Mouse (Mus musculus): ENCODE measurements around the gene Baiap2. TPM values are rescaled to one million over a fixed set of nuclear protein-coding genes. Genes with fewer than 3 reads are reported as not detected.
A peak's percentile ranks its signal among the peaks of the same experiment; 100 is the strongest.

The Baiap2 gene
- polyA plus RNA-seq, 1 experiment from 2014 or later, result 21.3 TPM

DNA sequence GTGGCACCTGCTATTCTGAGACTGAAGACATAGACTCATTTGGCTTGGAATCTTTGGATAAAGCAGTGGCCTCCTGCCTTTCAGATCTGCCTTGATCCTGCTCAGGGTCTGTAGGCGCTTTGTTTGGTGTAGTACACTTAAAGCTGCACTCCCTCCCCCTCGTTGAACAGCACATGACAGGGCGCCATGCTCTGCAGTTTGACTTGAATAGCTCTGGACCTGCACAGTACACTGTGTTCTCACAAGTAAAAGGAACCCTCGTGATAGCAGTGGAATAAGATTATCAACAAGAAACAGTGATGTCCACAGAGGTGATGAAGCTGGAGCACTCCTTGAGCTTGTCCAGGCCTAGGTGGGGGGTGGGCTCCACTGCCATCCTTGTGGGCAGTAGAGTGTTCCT lies 17.2 kb downstream of the Baiap2 start:
- Histone ChIP-seq H3K4me3 (ENCODE audit: low read depth, low read length) (no peak overlapping the region), H3K9me3 (ENCODE audit: low read length) (no peaks in the 10 kb centered on the region), H3K27ac (ENCODE audit: low read depth) (no peak overlapping the region), H3K27me3 (ENCODE audit: insufficient read depth, low read length) (no peaks in the 10 kb centered on the region), H3K9ac (replicated peaks) (no peak overlapping the region), H3K4me2 (ENCODE audit: low read depth, low read length) (no peak overlapping the region), H3K36me3 (replicated peaks; ENCODE audit: insufficient read depth, low read length) (peaks cover 31% of the 10 kb centered on the region), H3K4me1 (ENCODE audit: insufficient read depth) (peaks cover 20% of the 10 kb centered on the region)
- no peak for ATAC-seq
- 68% methylated on average over 4 of the region's 4 CpGs for WGBS (ENCODE audit: insufficient replicate concordance)
- TF ChIP-seq EP300 (IDR thresholded peaks at IDR 0.05; ENCODE audit: low read depth), result no peak
- no peak for TF ChIP-seq CTCF (IDR thresholded peaks at IDR 0.05; ENCODE audit: low read depth)
- DNase-seq, result no peak

DNA sequence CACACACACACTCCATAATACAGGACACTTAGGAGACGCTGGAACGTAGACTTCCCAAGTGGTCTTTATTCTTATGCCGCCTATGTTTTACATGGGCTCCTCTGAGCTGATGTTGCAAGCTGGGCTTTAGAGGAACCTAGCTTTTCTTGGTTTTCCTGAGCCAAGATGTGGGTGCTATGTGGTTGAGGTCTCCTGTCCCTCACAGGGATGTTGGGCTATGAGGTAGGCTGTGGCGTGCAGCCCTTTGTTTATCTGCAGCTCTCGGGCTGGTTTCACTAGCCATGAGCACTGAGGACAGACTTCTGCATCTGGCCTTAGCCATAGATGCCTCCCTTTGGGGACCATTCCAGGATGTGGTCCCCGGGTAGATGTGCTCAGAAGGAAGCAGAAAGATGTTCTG lies 18.1 kb downstream of the Baiap2 start:
- H3K4me3 ChIP-seq (ENCODE audit: low read depth, low read length), result no peak overlapping the region
- 49% methylated on average over 6 of the region's 6 CpGs for whole genome bisulfite sequencing (ENCODE audit: insufficient replicate concordance)

DNA sequence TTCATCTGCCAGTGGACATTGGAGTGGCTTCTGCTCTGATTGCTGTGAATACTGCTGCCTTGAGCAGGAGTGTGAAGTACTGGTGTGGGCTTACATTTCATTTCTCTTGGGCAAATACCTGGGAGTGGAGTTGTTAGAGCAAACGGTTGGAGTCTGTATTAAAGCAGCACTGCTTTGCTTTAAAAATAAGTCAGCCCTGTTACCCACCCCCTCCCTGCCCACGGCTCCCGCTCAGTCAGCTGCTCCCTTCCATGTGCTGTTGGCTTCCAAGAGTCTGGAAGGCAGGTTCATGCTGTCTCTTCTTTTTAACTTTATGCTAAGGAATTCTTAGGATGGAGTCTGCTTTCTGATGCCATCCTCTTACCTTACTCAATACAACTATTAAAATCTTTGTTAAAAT lies 18.9 kb downstream of the Baiap2 start:
- WGBS (ENCODE audit: insufficient replicate concordance), result 83% methylated on average over 3 of the region's 3 CpGs
- no peak overlapping the region for H3K4me3 ChIP-seq (ENCODE audit: low read depth, low read length)
- H3K36me3 ChIP-seq (replicated peaks; ENCODE audit: insufficient read depth, low read length), result peaks cover 35% of the 10 kb centered on the region

More for the DNA sequence above, 18.1 kb downstream of the Baiap2 start:
- Histone ChIP-seq H3K36me3 (replicated peaks; ENCODE audit: insufficient read depth, low read length) (peaks cover 31% of the 10 kb centered on the region), H3K4me1 (ENCODE audit: insufficient read depth) (peaks cover 10% of the 10 kb centered on the region), H3K4me2 (ENCODE audit: low read depth, low read length) (no peak overlapping the region), H3K9ac (replicated peaks) (no peak overlapping the region), H3K9me3 (ENCODE audit: low read length) (no peaks in the 10 kb centered on the region), H3K27ac (ENCODE audit: low read depth) (no peak overlapping the region), H3K27me3 (ENCODE audit: insufficient read depth, low read length) (no peaks in the 10 kb centered on the region)
- no peak for TF ChIP-seq EP300 (IDR thresholded peaks at IDR 0.05; ENCODE audit: low read depth)
- no peak for TF ChIP-seq CTCF (IDR thresholded peaks at IDR 0.05; ENCODE audit: low read depth)
- DNase-seq, result no peak
- no peak for ATAC-seq

DNA sequence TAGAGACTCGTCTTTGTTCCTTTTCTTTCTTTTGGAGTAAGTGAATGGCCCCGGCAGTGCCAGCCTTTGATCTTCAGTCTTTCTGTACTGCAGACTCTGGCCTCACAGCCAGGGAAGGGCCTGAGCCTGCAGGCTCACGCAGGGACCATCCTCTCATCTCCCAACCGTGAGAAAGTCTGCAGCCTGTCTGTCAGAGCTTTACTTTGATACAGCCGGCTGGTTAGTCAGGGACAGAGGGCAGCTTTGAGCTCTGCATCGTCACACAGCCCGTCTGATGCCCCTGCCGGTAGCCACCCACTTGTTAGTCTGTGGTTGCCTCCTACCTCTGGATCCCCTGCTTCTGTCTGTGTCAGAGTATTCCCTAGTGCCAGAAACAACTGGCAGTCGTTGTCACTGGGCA lies 22.5 kb downstream of the Baiap2 start:
- H3K27ac ChIP-seq (ENCODE audit: low read depth), result no peak overlapping the region
- ATAC-seq, result no peak
- peaks cover 30% of the 10 kb centered on the region for H3K36me3 ChIP-seq (replicated peaks; ENCODE audit: insufficient read depth, low read length)
- 61% methylated on average over 9 of the region's 9 CpGs for WGBS (ENCODE audit: insufficient replicate concordance)
- no peak overlapping the region for H3K9ac ChIP-seq (replicated peaks)
- no peak for DNase-seq
- no peak overlapping the region for H3K4me3 ChIP-seq (ENCODE audit: low read depth, low read length)
- H3K4me1 ChIP-seq (ENCODE audit: insufficient read depth), result peaks cover 18% of the 10 kb centered on the region
- no peaks in the 10 kb centered on the region for H3K9me3 ChIP-seq (ENCODE audit: low read length)
- TF ChIP-seq EP300 (IDR thresholded peaks at IDR 0.05; ENCODE audit: low read depth) (no peak), CTCF (IDR thresholded peaks at IDR 0.05; ENCODE audit: low read depth) (no peak)
- H3K27me3 ChIP-seq (ENCODE audit: insufficient read depth, low read length), result no peaks in the 10 kb centered on the region
- no peak overlapping the region for H3K4me2 ChIP-seq (ENCODE audit: low read depth, low read length)

More for the DNA sequence above, 18.9 kb downstream of the Baiap2 start:
- DNase-seq (no peak), ATAC-seq (no peak)
- no peaks in the 10 kb centered on the region for H3K9me3 ChIP-seq (ENCODE audit: low read length)
- peaks cover 3% of the 10 kb centered on the region; the same call in 1 of the 2 replicates for H3K4me1 ChIP-seq (ENCODE audit: insufficient read depth)
- no peak overlapping the region for H3K9ac ChIP-seq (replicated peaks)
- TF ChIP-seq CTCF (IDR thresholded peaks at IDR 0.05; ENCODE audit: low read depth) (no peak), EP300 (IDR thresholded peaks at IDR 0.05; ENCODE audit: low read depth) (no peak)
- H3K4me2 ChIP-seq (ENCODE audit: low read depth, low read length), result no peak overlapping the region
- no peaks in the 10 kb centered on the region for H3K27me3 ChIP-seq (ENCODE audit: insufficient read depth, low read length)
- no peak overlapping the region for H3K27ac ChIP-seq (ENCODE audit: low read depth)

DNA sequence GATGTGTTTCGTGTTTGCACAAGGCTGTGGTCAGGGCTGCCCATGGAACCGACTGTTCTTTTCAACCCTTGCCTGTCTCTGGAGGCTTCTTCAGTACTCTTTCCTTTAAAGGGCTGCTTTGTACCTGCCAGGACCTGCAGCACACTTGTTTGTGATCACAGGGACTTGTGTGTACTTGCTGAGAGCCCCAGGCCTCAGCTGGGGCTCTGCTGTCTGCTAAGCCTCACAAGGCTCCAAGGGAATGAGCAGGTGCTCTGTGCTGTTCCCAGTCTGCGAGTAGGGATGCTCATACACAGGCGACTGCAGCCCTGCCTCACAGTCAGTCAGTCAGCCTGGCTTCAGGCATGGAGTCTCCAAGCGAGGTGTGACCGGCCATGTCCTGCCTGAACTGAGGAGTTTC lies 23.7 kb downstream of the Baiap2 start:
- H3K4me1 ChIP-seq (ENCODE audit: insufficient read depth), result peaks cover 17% of the 10 kb centered on the region
- H3K27me3 ChIP-seq (ENCODE audit: insufficient read depth, low read length), result no peaks in the 10 kb centered on the region
- H3K27ac ChIP-seq (ENCODE audit: low read depth), result no peak overlapping the region
- no peak overlapping the region for H3K9ac ChIP-seq (replicated peaks)
- no peaks in the 10 kb centered on the region for H3K9me3 ChIP-seq (ENCODE audit: low read length)
- no peak for DNase-seq
- no peak overlapping the region for H3K4me3 ChIP-seq (ENCODE audit: low read depth, low read length)
- H3K4me2 ChIP-seq (ENCODE audit: low read depth, low read length), result no peak overlapping the region
- TF ChIP-seq EP300 (IDR thresholded peaks at IDR 0.05; ENCODE audit: low read depth) (no peak), CTCF (IDR thresholded peaks at IDR 0.05; ENCODE audit: low read depth) (no peak)
- peaks cover 26% of the 10 kb centered on the region for H3K36me3 ChIP-seq (replicated peaks; ENCODE audit: insufficient read depth, low read length)
- no peak for ATAC-seq
- 82% methylated on average over 6 of the region's 6 CpGs for WGBS (ENCODE audit: insufficient replicate concordance)

DNA sequence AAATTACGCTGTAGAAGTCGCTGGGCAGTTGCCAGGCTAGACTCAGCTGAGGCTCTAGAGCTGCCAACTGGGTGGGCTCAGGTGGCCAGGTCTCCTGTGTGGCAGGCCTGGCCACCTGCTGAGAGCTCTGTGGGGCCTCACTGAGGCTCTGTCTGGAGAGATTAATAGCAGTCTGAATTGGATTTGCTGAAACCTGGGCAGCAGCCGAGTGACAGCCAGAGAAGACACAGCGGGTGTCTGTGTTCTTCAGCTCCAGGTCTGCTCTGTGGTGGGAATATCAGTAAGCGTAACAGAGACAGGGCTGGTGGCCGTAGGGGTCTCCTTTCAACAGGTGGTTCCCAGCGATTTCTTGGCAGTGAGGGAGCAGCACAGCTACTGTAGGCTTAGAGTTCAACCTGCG lies 24.8 kb downstream of the Baiap2 start:
- WGBS (ENCODE audit: insufficient replicate concordance), result 81% methylated on average over 8 of the region's 8 CpGs

DNA sequence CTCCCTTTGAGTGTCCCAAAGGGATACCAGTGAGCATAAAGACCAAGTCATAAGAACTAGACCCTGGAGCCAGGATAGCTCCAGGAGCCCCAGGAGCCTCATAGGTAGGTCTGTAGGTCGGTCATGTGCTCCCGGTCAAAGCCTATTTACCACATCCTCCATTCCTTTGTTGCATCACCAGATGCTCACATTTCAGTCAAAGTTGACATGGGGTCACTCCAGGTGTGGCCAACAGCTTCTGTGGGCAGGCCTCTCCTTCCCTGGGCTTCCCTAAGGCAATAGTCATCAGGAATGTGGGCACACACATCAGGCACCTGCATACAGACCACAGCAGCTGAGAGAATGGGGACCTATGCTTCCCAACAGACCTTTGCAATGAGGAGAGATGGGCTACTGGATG lies 25.3 kb downstream of the Baiap2 start:
- peak overlapping the region; percentile 64 for H3K27ac ChIP-seq (ENCODE audit: low read depth)
- H3K4me3 ChIP-seq (ENCODE audit: low read depth, low read length), result no peak overlapping the region
- no peak overlapping the region for H3K9ac ChIP-seq (replicated peaks)
- no peaks in the 10 kb centered on the region for H3K9me3 ChIP-seq (ENCODE audit: low read length)
- DNase-seq (peak; percentile 42), ATAC-seq (peak; percentile 51)
- no peaks in the 10 kb centered on the region for H3K27me3 ChIP-seq (ENCODE audit: insufficient read depth, low read length)
- peaks cover 17% of the 10 kb centered on the region for H3K4me1 ChIP-seq (ENCODE audit: insufficient read depth)
- peaks cover 24% of the 10 kb centered on the region for H3K36me3 ChIP-seq (replicated peaks; ENCODE audit: insufficient read depth, low read length)
- 57% methylated on average over 2 of the region's 2 CpGs for WGBS (ENCODE audit: insufficient replicate concordance)
- TF ChIP-seq CTCF (IDR thresholded peaks at IDR 0.05; ENCODE audit: low read depth) (no peak), EP300 (IDR thresholded peaks at IDR 0.05; ENCODE audit: low read depth) (peak; percentile 47; the same call in 1 of the 2 replicates)
- H3K4me2 ChIP-seq (ENCODE audit: low read depth, low read length), result no peak overlapping the region

More for the DNA sequence above, 24.8 kb downstream of the Baiap2 start:
- Histone ChIP-seq H3K9ac (replicated peaks) (no peak overlapping the region), H3K27ac (ENCODE audit: low read depth) (peak overlapping the region; percentile 64), H3K9me3 (ENCODE audit: low read length) (no peaks in the 10 kb centered on the region), H3K4me2 (ENCODE audit: low read depth, low read length) (no peak overlapping the region), H3K27me3 (ENCODE audit: insufficient read depth, low read length) (no peaks in the 10 kb centered on the region), H3K36me3 (replicated peaks; ENCODE audit: insufficient read depth, low read length) (peaks cover 24% of the 10 kb centered on the region), H3K4me3 (ENCODE audit: low read depth, low read length) (no peak overlapping the region), H3K4me1 (ENCODE audit: insufficient read depth) (peaks cover 17% of the 10 kb centered on the region)
- TF ChIP-seq EP300 (IDR thresholded peaks at IDR 0.05; ENCODE audit: low read depth) (no peak), CTCF (IDR thresholded peaks at IDR 0.05; ENCODE audit: low read depth) (no peak)
- ATAC-seq (no peak), DNase-seq (no peak)

Data from liver, postnatal 0 days (tissue).